Mouse (Mus musculus): ENCODE measurements at regions not wholly inside any gene's neighbourhood (a gene's known extent, or its start where the extent isn't known, plus 50 kb on each side); places are given as distances from the start of the nearest gene placed in this dataset.

GRCm38 (mm10) chr14:47795062-47795461 is 146.8 kb downstream of the Ktn1 start:
- DNase-seq = no peak

DNA sequence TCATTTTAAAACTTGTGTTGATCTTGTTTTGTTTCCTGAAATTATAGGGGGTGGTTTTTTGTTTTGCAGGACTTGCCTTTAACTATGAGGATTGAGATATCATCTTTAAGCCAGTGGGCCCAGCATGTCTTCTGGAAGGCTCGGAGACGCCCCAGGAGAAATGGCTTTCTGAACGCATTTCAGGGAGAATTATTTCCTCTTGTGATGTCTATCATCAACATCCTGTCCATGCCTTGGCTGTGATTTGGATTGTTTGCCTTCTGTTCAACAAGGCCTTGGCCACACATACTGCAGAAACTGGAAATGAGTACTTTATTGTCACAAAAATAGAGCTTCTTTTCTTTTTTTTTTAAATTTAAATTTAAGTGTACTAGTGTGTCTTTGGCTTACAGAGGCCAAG is 150.0 kb downstream of the Ktn1 start:
- DNase-seq = peak in 1 of 2 experiments; percentile 4

DNA sequence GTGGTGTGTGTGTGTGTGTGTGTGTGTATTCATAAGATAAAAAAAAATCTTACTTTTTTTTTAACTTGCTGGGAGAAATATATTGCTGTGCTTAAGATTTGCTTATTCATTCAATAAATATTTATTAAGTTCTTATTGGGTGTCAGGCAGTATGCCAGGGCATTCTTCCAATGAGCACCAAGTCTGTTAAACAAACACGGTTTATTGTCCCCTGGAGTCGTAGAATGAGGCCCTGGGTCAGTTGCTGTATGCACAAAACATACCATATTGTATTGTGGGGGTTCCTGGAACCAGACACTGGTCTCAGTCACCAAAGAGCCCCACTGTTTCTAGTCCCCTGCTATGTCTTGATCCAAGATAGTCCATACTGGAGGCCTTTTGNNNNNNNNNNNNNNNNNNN is 151.3 kb downstream of the Ktn1 start:
- peak; percentile 34 to 35 for DNase-seq

DNA sequence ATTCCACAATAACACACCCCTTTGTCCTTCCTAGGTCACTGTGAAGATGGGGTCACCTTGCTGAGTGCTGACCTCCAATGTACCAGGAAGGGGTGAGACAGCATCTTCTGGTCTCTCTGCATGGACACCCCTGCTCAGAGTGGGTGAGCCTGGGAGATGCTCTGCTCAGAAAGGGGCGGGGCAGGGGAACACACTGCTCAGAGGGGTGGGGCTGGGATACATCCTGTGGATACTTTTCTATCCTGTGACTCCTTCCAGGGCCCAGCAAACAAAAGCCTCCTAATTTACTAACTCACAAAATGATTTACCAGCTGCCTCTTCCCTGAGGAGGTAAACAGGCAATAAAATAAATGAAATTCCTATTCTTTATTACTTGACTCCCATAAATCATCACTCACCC is 157.0 kb downstream of the Ktn1 start:
- no peak for DNase-seq

DNA sequence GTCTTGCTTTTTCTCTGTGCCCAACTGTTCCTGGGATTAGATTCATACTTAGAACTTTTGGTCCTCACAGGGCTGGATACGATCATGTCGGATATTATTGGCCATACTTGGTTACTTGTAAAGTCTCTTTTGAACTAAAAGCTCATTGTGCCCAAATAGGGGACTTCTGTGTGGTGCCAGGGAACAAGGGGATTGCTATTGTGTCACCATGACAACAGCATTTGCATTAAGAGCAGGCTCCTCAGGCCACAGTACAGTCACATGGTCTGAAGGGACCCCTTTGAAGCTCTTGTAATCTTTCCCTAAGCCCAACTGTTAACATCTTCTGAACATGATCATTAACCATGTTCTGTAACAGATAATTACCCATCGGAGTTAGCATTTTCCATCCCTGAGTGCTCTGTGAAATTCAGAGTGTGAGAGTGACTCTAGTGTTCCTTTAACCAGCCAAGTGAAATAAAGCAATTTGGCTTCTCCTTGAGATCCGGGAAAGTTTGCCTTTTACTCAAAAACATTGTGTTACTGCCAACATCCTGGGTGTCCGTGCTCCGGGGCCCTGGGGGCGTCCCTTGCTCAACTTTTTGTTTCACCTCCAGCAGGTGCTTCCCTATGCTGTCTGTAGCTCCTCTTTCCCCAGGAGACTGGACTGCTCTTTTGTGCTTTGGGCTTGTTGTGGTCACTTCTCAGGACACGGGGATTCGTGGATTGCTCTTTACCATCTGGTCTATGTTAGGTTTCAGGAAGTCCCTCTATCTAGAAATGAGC is 157.7 kb downstream of the Ktn1 start:
- peak in 1 of 2 experiments; percentile 33 for DNase-seq

GRCm38 (mm10) chr14:47808097-47808910 is 160.1 kb downstream of the Ktn1 start:
- peak in 1 of 2 experiments; percentile 23 for DNase-seq

- DNase-seq = no peak
Observed at GRCm38 (mm10) chr14:47818224-47818623, 170.0 kb downstream of the Ktn1 start.

GRCm38 (mm10) chr14:47818641-47819040 is 170.4 kb downstream of the Ktn1 start:
- no peak for DNase-seq

- DNase-seq = peak in 1 of 2 experiments; percentile 28
Observed at GRCm38 (mm10) chr14:47820571-47821143, 172.4 kb downstream of the Ktn1 start.

GRCm38 (mm10) chr14:47823182-47823581 is 174.9 kb downstream of the Ktn1 start:
- DNase-seq = no peak

GRCm38 (mm10) chr14:47823696-47824095 is 175.4 kb downstream of the Ktn1 start:
- peak; percentile 6 to 59 for DNase-seq

DNA sequence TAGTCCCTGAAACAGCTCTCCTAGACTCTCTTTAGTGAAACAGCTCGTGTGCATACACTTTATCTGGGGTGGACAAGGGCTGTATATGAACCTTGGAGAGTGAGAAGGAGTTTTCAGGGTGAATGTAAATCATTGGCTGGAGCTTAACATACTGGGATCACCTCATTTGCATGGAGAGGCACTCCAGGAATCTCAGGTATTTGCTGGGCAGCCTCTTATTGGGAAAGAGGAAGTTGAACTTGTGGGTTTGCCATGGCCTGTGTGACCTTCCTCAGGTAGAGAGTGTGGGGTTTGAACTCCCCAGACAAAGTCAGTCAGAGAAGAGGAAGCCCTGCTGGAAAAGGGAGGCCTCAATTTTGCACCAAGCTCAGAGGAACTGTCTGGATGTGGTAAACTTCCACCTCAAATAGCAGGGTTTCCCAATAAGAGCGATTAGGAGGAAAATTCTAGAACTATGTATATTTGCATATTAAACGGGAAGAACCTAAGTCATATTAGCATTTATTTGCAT is 177.3 kb downstream of the Ktn1 start:
- no peak for DNase-seq

DNA sequence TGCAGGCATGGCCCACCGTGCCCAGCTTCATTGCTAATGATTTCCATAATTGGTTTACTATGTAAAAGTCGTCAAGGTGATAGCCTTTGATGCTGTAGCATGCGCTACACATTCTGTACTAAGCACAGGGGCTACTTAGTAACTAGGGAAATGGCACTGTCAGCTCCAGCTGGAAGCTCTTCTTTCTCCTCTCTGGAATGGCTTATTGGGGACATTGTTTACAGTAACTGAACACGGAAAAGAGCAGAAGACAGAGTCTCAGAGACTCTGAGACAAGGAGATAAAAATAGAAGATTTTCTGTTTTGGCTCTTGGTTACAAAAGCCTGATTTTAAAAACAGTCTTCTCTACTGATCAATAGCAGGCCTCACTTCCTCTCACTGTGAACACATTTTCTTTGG is 178.3 kb downstream of the Ktn1 start:
- no peak for DNase-seq

- no peak for DNase-seq
Observed at GRCm38 (mm10) chr14:47827623-47828022, 179.4 kb downstream of the Ktn1 start.

DNA sequence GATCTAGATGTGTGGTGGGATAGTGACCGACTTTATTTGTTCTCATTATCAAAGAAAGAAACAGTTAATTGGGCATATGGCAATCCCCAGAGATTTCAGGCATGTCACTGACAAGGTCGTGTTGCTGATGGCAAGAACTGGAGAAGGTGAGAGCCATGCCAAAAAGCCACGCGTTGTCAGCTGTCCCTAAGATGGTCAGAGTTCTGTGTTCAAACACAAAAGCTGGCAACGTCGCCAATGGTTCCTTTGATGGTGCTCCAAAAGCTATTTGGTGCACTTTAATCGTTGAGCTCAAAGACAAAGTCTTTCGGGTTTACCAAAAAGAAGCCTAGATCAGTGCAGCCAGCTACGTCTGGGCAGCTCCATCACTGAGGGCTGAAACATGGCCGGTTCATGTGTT is 185.4 kb downstream of the Ktn1 start:
- no peak for DNase-seq

DNA sequence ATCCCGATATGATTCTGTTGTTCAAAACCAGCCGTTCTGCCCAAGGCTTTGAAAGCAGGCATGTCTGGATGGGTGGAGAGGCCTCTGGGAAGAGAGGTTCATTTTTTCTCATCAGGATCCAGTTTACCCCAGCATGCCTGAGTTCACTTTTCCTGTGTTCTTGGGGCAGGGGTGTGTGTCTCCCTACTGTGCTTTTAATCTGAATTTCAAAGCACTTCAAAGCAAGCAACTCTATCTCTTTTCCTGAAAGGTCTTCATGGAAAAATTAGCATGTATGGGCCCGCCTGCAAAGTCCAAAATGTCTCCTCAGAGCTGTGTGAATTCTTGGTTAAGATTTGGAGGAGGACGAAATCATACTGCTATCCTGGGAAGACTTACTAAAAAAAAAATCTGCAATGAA is 187.2 kb downstream of the Ktn1 start:
- DNase-seq = no peak

GRCm38 (mm10) chr14:47839493-47840215 is 191.4 kb downstream of the Ktn1 start:
- DNase-seq = no peak

DNA sequence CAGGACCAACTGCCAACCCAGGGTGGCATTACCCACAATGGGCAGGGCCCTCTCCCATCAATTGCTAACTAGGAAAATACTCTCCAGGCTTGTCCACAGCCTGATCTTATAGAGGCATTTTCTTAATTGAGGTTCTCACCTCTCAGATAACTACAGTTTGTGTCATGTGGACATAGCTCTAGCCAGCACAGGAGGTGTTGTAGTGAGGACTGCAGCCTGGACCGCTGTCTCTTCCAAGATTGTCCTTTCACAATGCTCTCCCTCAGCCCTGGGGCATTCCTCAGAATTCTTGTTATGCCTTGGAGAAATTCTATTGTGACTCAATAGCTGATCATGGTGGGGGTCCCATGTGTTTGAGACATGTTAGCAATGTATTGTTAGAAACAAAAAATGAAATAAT is 196.1 kb downstream of the Ktn1 start:
- DNase-seq = no peak

DNA sequence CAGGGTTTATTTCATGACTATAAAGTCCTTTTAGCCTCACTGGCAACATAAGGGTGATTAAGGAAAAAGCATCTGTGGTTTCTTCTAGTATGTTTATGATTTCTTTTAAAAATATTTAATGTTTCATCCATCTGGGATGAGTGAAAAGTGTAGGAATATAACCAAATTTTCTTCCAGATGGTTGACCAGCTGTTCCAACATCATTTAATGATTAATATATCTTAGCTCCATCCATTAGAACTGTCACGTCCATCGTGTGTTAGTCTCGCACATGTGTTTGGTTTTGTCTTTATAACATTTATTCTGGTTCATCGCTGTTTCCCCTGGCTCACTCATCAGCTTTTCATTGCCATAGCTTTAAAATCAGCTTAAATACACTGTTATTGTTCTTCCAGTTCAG is 200.6 kb downstream of the Ktn1 start:
- no peak for DNase-seq

- no peak for DNase-seq
Observed at GRCm38 (mm10) chr14:47856280-47856765, 208.1 kb downstream of the Ktn1 start.

- no peak for DNase-seq
Observed at GRCm38 (mm10) chr14:47857271-47857670, 209.0 kb downstream of the Ktn1 start.

- no peak for DNase-seq
Observed at GRCm38 (mm10) chr14:47857731-47858556, 209.7 kb downstream of the Ktn1 start.
